23 mouse cellular contexts compared by ENCODE assay signal in genomic region chr13:83650807-83651206, GRCm38 (mm10).
DNase-seq lines count a peak whose midpoint lies in the region; ATAC-seq and TF ChIP-seq lines count a peak whose summit lies in the region.
"Had no signal": no experiment of that assay in that cellular context is flagged by ENCODE, and none has a peak within 500 bp of the region (broad histone marks: within the 10 kb centered on the region; RNA-seq: fewer than 3 reads in every experiment).

No protein-coding gene starts in this region.

- TF ChIP-seq POLR2A in MEL (IDR thresholded peaks at IDR 0.05; ENCODE audit: control insufficient read depth in 1 of 2, insufficient read depth in 1 of 2, low read depth in 1 of 2, low read length in 2 of 2, poor library complexity in 1 of 2): no peak

- intact Hi-C loops in left cerebral cortex, adult 2 months (cut with DNase I): loop anchor here (5.0 to 10.0 kb wide), 5 partner anchors 276 to 1334 kb away; no protein-coding TSS in a partner anchor

- no peak for TF ChIP-seq RAD21 in MEL (IDR thresholded peaks at IDR 0.05; ENCODE audit: low read depth, low read length)

- H3K36me3 ChIP-seq in MEL (ENCODE audit: control insufficient read depth in 1 of 2, insufficient read depth in 2 of 2, low read length in 2 of 2): peaks cover 0 to 16% of the 10 kb centered on the region in 2 experiments; a peak in 2 of 4 replicates
- H3K36me3 ChIP-seq in midbrain, embryonic 11.5 days (ENCODE audit: control insufficient read depth, insufficient read depth, low read length): no peaks in the 10 kb centered on the region
- H3K36me3 ChIP-seq: embryonic facial prominence, embryonic 15.5 days; forebrain, embryonic 10.5 days; forebrain, embryonic 15.5 days; G1E had no signal

- H3K4me1 ChIP-seq in MEL (ENCODE audit: control insufficient read depth in 1 of 2, insufficient read depth in 2 of 2, low read length in 2 of 2): peaks cover 6 to 11% of the 10 kb centered on the region in 2 experiments
- no peaks in the 10 kb centered on the region for H3K4me1 ChIP-seq in midbrain, embryonic 11.5 days (ENCODE audit: control insufficient read depth, insufficient read depth, low read length)

- no peaks in the 10 kb centered on the region for H3K27me3 ChIP-seq in MEL (ENCODE audit: control insufficient read depth in 1 of 2, insufficient read depth in 2 of 2, low read length in 2 of 2)
- H3K27me3 ChIP-seq in midbrain, embryonic 11.5 days (ENCODE audit: control insufficient read depth, insufficient read depth, low read length): no peaks in the 10 kb centered on the region
- H3K27me3 ChIP-seq: embryonic facial prominence, embryonic 13.5 days; embryonic facial prominence, embryonic 15.5 days; forebrain, embryonic 13.5 days; forebrain, embryonic 15.5 days had no signal

- no peak overlapping the region for H3K4me3 ChIP-seq in left cerebral cortex, adult 2 months
- H3K4me3 ChIP-seq in MEL (ENCODE audit: control insufficient read depth in 1 of 2, insufficient read depth in 1 of 2, low read depth in 2 of 2, low read length in 2 of 2): no peak overlapping the region
- no peak overlapping the region for H3K4me3 ChIP-seq in midbrain, embryonic 11.5 days (ENCODE audit: low read depth, low read length)
- H3K4me3 ChIP-seq: embryonic facial prominence, embryonic 13.5 days; embryonic facial prominence, embryonic 15.5 days; erythroblast, embryonic 14.5 days; forebrain, embryonic 10.5 days; forebrain, embryonic 13.5 days; forebrain, embryonic 15.5 days had no signal

- H3K79me2 ChIP-seq in MEL (ENCODE audit: control insufficient read depth, insufficient read depth, low read length, poor library complexity): no peaks in the 10 kb centered on the region

- TF ChIP-seq CTCF in left cerebral cortex, adult 2 months (IDR thresholded peaks at IDR 0.05): no peak
- TF ChIP-seq CTCF in MEL (IDR thresholded peaks at IDR 0.05 in 2 of 3, conservative IDR thresholded peaks at IDR 0.05 in 1 of 3; ENCODE audit: control insufficient read depth in 1 of 3, insufficient read depth in 1 of 3, low read depth in 2 of 3, low read length in 3 of 3, poor library complexity in 1 of 3, severe bottlenecking in 1 of 3): no peak

- H3K9me3 ChIP-seq in MEL (replicated peaks; ENCODE audit: insufficient read depth, low read length): no peaks in the 10 kb centered on the region
- no peaks in the 10 kb centered on the region for H3K9me3 ChIP-seq in midbrain, embryonic 11.5 days (ENCODE audit: control insufficient read depth, low read length)
- H3K9me3 ChIP-seq: embryonic facial prominence, embryonic 13.5 days; embryonic facial prominence, embryonic 15.5 days; forebrain, embryonic 10.5 days; forebrain, embryonic 13.5 days; forebrain, embryonic 15.5 days; G1E had no signal

- WGBS in midbrain, embryonic 11.5 days: 85% methylated on average over 3 of the region's 3 CpGs

- H3K9ac ChIP-seq in MEL (ENCODE audit: control insufficient read depth, low read depth, low read length, poor library complexity, severe bottlenecking): no peak overlapping the region
- no peak overlapping the region for H3K9ac ChIP-seq in midbrain, embryonic 11.5 days (ENCODE audit: low read length)
- H3K9ac ChIP-seq: embryonic facial prominence, embryonic 13.5 days; embryonic facial prominence, embryonic 15.5 days; forebrain, embryonic 13.5 days; forebrain, embryonic 15.5 days; forebrain, postnatal 0 days had no signal

- no peak for ATAC-seq in midbrain, embryonic 11.5 days (ENCODE audit: low FRiP score)
- ATAC-seq: forebrain, embryonic 13.5 days; forebrain, embryonic 15.5 days; forebrain, postnatal 0 days had no signal

- peak overlapping the region; percentile 80 for H3K27ac ChIP-seq in left cerebral cortex, adult 2 months
- no peak overlapping the region for H3K27ac ChIP-seq in MEL (ENCODE audit: control insufficient read depth, low read depth, low read length)
- no peak overlapping the region for H3K27ac ChIP-seq in midbrain, embryonic 11.5 days (ENCODE audit: low read depth, low read length)
- H3K27ac ChIP-seq: forebrain, embryonic 10.5 days; forebrain, embryonic 13.5 days; forebrain, embryonic 15.5 days had no signal

- DNase-seq in left cerebral cortex, adult 2 months (ENCODE audit: extremely low spot score in 1 of 2, low spot score in 2 of 2): no peak
- DNase-seq in left cerebral cortex, adult 18-20 months (ENCODE audit: low spot score in 2 of 2): no peak
- peak; percentile 7 for DNase-seq in MEL (ENCODE audit: low read depth, low spot score)
- DNase-seq in kidney, postnatal 4 days: no peak
- DNase-seq in midbrain, embryonic 11.5 days (ENCODE audit: low spot score, missing footprints): no peak
- DNase-seq: adrenal gland, adult 2 months; adrenal gland, postnatal 10 days; adrenal gland, postnatal 25 days; cerebellum, adult 11 months; cerebellum, adult 18-20 months; cerebellum, adult 8-10 months; cerebellum, adult 9-11 months; cerebellum, postnatal 14 days; cerebellum, postnatal 36 days; embryo, embryonic 11 days; forebrain, postnatal 0 days had no signal

- no peak for TF ChIP-seq EP300 in MEL (IDR thresholded peaks at IDR 0.05; ENCODE audit: low read depth in 1 of 2, low read length in 2 of 2)

- H3K4me2 ChIP-seq in midbrain, embryonic 11.5 days: no peak overlapping the region
- H3K4me2 ChIP-seq: embryonic facial prominence, embryonic 13.5 days; embryonic facial prominence, embryonic 15.5 days; forebrain, embryonic 13.5 days; forebrain, embryonic 15.5 days had no signal

TF ChIP-seq in MEL, 35 proteins besides CTCF, POLR2A, EP300 and RAD21:
- TF ChIP-seq ETS1 (IDR thresholded peaks at IDR 0.05; ENCODE audit: low read depth, low read length) (no peak), TBP (IDR thresholded peaks at IDR 0.05; ENCODE audit: low read depth, low read length) (no peak), RCOR1 (IDR thresholded peaks at IDR 0.05; ENCODE audit: low read depth, low read length) (no peak), TCF12 (IDR thresholded peaks at IDR 0.05; ENCODE audit: low read depth, low read length) (no peak)
